Mouse (Mus musculus): ENCODE results near the gene Calcrl.

The Calcrl gene

DNA sequence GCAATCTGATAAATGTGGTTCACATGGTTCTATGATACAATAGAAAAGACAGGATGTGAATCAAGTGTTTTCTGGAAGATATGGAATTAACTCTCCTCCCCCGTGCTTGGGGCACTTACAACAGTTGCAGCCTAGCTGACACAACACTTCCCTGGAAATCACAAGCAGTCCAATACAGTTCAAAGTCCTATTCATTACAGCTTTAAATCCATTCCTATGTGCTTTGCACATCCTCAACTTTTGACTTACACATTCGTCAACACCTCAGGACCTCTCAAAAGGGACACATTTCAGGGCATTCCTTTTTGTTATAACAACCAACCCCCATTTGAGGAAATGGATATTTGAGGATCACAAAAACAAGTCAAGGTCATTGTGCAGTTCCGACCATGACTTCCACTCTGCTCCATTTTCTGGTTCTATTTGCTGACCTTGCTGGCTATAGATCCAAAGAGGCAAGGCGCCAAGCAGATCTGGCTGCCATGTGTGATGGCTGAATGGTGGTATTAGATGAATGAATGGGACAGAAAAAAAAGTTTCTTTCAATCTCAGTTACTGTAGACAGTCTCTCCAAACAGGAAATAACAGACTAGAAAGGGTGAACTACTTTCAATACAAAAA is 108.9 kb downstream of the Calcrl start:
- no peak for DNase-seq (ENCODE audit: low read depth)

GRCm38 (mm10) chr2:84296517-84296916 is 128.7 kb downstream of the Calcrl start:
- DNase-seq (ENCODE audit: low read depth): no peak

DNA sequence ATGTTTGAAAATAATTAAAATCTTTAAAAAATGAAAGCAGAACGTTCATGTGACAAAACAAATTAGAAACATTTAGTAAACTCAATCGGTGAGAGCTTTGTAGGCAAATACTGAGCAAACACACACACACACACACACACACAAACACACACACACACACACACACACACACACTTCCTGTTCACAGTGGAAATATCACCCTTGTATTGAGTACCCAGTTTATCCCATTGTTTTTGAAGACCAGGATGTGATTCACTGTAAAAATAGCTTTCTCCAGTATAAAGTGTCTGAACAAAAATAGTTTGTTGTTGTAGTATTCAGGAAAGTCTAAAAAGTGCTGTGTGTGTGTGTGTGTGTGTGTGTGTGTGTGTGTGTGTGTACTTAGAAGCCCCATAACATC is 130.1 kb downstream of the Calcrl start:
- no peak for DNase-seq (ENCODE audit: low read depth)

DNA sequence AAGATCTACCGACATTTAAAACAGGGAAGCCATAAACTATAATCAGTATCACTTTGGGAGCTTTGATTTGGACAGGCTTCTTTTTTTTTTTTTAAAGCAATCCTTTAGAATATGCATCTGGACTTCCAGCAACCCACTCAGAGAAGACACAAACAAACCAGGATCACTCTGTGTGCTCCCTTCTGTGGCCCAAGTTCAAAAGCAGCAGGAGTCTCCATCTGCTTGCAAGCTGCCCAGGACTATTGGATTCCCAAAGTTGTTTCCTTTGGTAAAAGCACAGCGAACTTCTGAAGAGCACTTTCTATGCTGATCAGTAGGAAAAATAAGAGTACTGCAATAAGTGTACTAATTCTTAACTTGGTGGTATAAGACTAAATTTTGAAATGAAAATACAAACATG is 130.6 kb downstream of the Calcrl start:
- DNase-seq (ENCODE audit: low read depth): no peak

- no peak for DNase-seq (ENCODE audit: low read depth)
These were observed 132.7 kb downstream of the Calcrl start for GRCm38 (mm10) chr2:84292351-84293000.

DNA sequence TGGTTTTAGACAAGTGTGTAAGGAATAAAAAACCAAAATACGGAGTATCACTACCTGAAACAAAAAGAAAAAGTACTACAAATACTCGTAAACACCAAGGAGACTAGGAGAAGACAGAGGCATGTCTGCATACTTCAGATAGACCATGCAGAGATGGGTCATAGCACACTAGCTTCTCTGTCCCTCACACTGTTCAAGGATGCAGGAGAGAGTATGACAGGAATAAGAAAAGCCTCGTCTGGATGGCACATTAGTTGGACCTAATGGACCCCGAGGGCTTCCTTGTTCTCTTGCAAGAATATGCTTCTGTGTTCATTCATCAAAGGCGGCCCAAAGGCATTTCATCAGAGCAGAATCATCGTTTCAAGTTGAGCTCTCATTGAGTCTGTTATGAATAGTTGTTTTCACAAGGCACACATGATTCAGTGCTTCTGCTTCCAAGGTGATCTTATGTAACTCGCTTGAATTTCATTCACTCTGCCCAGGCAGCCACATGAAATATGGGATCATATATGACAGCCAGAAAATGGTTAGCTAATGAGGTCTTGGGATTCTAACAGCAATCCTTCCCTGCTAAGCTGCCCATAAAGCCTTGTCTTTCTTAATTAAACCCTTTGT is 136.2 kb downstream of the Calcrl start:
- no peak for DNase-seq (ENCODE audit: low read depth)

All from c-Kit-positive CD71-negative TER-119-negative erythroid progenitor cells, embryonic 14.5 days (primary cell).